Mouse (Mus musculus) kidney, adult 2 months (tissue): ENCODE results near the gene Ambra1.

Experiments used
- CTCF ChIP-seq: fragments of 200-500 bp; conservative IDR thresholded peaks from 2 replicates; pipeline ENCODE4 v1.5.1; 2011; ENCODE audit warnings: low read depth, mild to moderate bottlenecking, control low read depth, low read length, moderate library complexity, mixed read lengths; ENCODE audit not compliant: insufficient read depth, insufficient read length
- POLR2A ChIP-seq: fragments of 200-500 bp; IDR thresholded peaks from one replicate; pipeline ENCODE4 v1.6.1; 2011; ENCODE audit warnings: low read depth, low read length, control low read depth

DNA sequence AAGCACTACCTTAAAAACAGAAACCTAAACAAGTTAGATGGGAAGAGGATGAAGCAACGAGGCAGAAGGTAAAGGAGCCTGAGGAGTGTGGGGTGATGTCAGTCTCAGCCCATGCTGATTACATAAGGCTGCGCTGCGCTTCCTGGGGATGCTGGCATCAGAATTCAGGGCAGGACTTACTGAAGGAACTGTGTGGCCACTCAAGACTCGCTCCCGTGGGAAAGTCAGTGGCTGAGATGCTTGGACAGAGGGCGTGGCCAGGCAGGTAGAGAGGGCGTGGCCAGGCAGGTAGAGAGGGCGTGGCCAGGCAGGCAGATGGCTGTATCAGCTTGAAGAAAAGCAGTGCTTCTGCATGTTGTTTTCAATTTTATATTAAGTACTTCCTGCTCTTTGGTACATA, 46.0 kb upstream of the Ambra1 start:
- no peak for TF ChIP-seq CTCF
- no peak for TF ChIP-seq POLR2A
